ENCODE assay signal across 32 mouse cellular contexts in genomic region chr7:127886551-127886950, GRCm38 (mm10). TPM values are rescaled to one million over a fixed set of nuclear protein-coding genes. Genes with fewer than 3 reads are reported as not detected.
DNase-seq lines count a peak whose midpoint lies in the region; ATAC-seq and TF ChIP-seq lines count a peak whose summit lies in the region.
"Had no signal": no experiment of that assay in that cellular context is flagged by ENCODE, and none has a peak within 500 bp of the region (broad histone marks: within the 10 kb centered on the region; RNA-seq: fewer than 3 reads in every experiment).

No protein-coding gene starts in this region.

- H3K9ac ChIP-seq in hindbrain, embryonic 13.5 days: 0 out of 2 replicates have a peak overlapping the region, but pooled peaks have one; percentile 35
- H3K9ac ChIP-seq in hindbrain, embryonic 16.5 days (ENCODE audit: low read depth, low read length): no peak overlapping the region
- H3K9ac ChIP-seq in lung, embryonic 16.5 days (ENCODE audit: low read length): no peak overlapping the region
- no peak overlapping the region for H3K9ac ChIP-seq in lung, postnatal 0 days (replicated peaks; ENCODE audit: low read depth)
- no peak overlapping the region for H3K9ac ChIP-seq in embryonic facial prominence, embryonic 15.5 days
- H3K9ac ChIP-seq: heart, embryonic 12.5 days; limb, embryonic 15.5 days; liver, postnatal 0 days; midbrain, embryonic 15.5 days had no signal

- H3K4me2 ChIP-seq in hindbrain, embryonic 13.5 days: no peak overlapping the region
- H3K4me2 ChIP-seq in hindbrain, embryonic 16.5 days (ENCODE audit: low read length): no peak overlapping the region
- H3K4me2 ChIP-seq in lung, embryonic 16.5 days (ENCODE audit: low read depth, low read length): no peak overlapping the region
- no peak overlapping the region for H3K4me2 ChIP-seq in lung, postnatal 0 days (replicated peaks; ENCODE audit: low read depth, low read length)
- 0 out of 2 replicates have a peak overlapping the region, but pooled peaks have one; percentile 6 for H3K4me2 ChIP-seq in embryonic facial prominence, embryonic 15.5 days (replicated peaks)
- H3K4me2 ChIP-seq: heart, embryonic 12.5 days; limb, embryonic 15.5 days; midbrain, embryonic 15.5 days had no signal

- no peak for TF ChIP-seq CTCF in gastrocnemius, adult 2 months (IDR thresholded peaks at IDR 0.05)
- TF ChIP-seq CTCF in lung, postnatal 0 days (IDR thresholded peaks at IDR 0.05): no peak

- H3K36me3 ChIP-seq in hindbrain, embryonic 13.5 days: peaks cover 95% of the 10 kb centered on the region
- peaks cover 52% of the 10 kb centered on the region for H3K36me3 ChIP-seq in hindbrain, embryonic 16.5 days (ENCODE audit: control insufficient read depth, insufficient read depth, low read length)
- peaks cover 59% of the 10 kb centered on the region for H3K36me3 ChIP-seq in lung, embryonic 16.5 days (ENCODE audit: control insufficient read depth, insufficient read depth, low read length)
- peaks cover 34% of the 10 kb centered on the region; the same call in 1 of the 2 replicates for H3K36me3 ChIP-seq in lung, postnatal 0 days (ENCODE audit: insufficient read depth, low read length)
- peaks cover 84% of the 10 kb centered on the region for H3K36me3 ChIP-seq in embryonic facial prominence, embryonic 15.5 days

- TF ChIP-seq EP300 in lung, postnatal 0 days (IDR thresholded peaks at IDR 0.05): no peak

- peaks cover 36% of the 10 kb centered on the region for H3K4me1 ChIP-seq in hindbrain, embryonic 13.5 days (replicated peaks)
- H3K4me1 ChIP-seq in hindbrain, embryonic 16.5 days (ENCODE audit: control insufficient read depth, insufficient read depth, low read depth, low read length): peaks cover 8% of the 10 kb centered on the region
- H3K4me1 ChIP-seq in lung, embryonic 16.5 days (replicated peaks; ENCODE audit: control insufficient read depth, insufficient read depth, low read length): peaks cover 7% of the 10 kb centered on the region
- H3K4me1 ChIP-seq in lung, postnatal 0 days (ENCODE audit: insufficient read depth, low read depth, low read length): no peaks in the 10 kb centered on the region
- H3K4me1 ChIP-seq in embryonic facial prominence, embryonic 15.5 days: peaks cover 37% of the 10 kb centered on the region

- 94% methylated on average over 6 of the region's 6 CpGs for WGBS in hindbrain, embryonic 13.5 days
- 92% methylated on average over 6 of the region's 6 CpGs for WGBS in hindbrain, embryonic 16.5 days
- 88% methylated on average over 6 of the region's 6 CpGs for WGBS in lung, embryonic 16.5 days
- WGBS in lung, postnatal 0 days: 90% methylated on average over 6 of the region's 6 CpGs
- WGBS in embryonic facial prominence, embryonic 15.5 days: 87% methylated on average over 6 of the region's 6 CpGs

- no peak for ATAC-seq in hindbrain, embryonic 13.5 days (ENCODE audit: low FRiP score)
- ATAC-seq in hindbrain, embryonic 16.5 days: no peak
- ATAC-seq in lung, embryonic 16.5 days (ENCODE audit: low read depth): no peak
- no peak for ATAC-seq in lung, postnatal 0 days
- ATAC-seq in embryonic facial prominence, embryonic 15.5 days (ENCODE audit: insufficient number of reproducible peaks, low FRiP score, low TSS enrichment, low read depth): no peak
- ATAC-seq: forebrain, embryonic 16.5 days; liver, postnatal 0 days; midbrain, embryonic 15.5 days had no signal

- 0 out of 2 replicates have a peak overlapping the region, but pooled peaks have one; percentile 5 for H3K4me3 ChIP-seq in gastrocnemius, adult 2 months
- no peak overlapping the region for H3K4me3 ChIP-seq in hindbrain, embryonic 13.5 days
- no peak overlapping the region for H3K4me3 ChIP-seq in hindbrain, embryonic 16.5 days (ENCODE audit: low read length)
- H3K4me3 ChIP-seq in lung, embryonic 16.5 days (ENCODE audit: low read length): no peak overlapping the region
- no peak overlapping the region for H3K4me3 ChIP-seq in lung, postnatal 0 days (ENCODE audit: low read depth, low read length)
- no peak overlapping the region for H3K4me3 ChIP-seq in embryonic facial prominence, embryonic 15.5 days (replicated peaks)
- H3K4me3 ChIP-seq: heart, embryonic 12.5 days; hindbrain, embryonic 10.5 days; limb, embryonic 10.5 days; limb, embryonic 15.5 days; midbrain, embryonic 10.5 days; midbrain, embryonic 15.5 days had no signal

- H3K27me3 ChIP-seq in hindbrain, embryonic 13.5 days: no peaks in the 10 kb centered on the region
- no peaks in the 10 kb centered on the region for H3K27me3 ChIP-seq in hindbrain, embryonic 16.5 days (replicated peaks; ENCODE audit: control insufficient read depth, insufficient read depth, low read length)
- H3K27me3 ChIP-seq in lung, embryonic 16.5 days (ENCODE audit: control insufficient read depth, insufficient read depth, low read depth, low read length): no peaks in the 10 kb centered on the region
- no peaks in the 10 kb centered on the region for H3K27me3 ChIP-seq in lung, postnatal 0 days (replicated peaks; ENCODE audit: insufficient read depth, low read length)
- no peaks in the 10 kb centered on the region for H3K27me3 ChIP-seq in embryonic facial prominence, embryonic 15.5 days
- H3K27me3 ChIP-seq: heart, embryonic 12.5 days; limb, embryonic 15.5 days; midbrain, embryonic 15.5 days had no signal

- H3K9me3 ChIP-seq in hindbrain, embryonic 13.5 days: no peaks in the 10 kb centered on the region
- no peaks in the 10 kb centered on the region for H3K9me3 ChIP-seq in hindbrain, embryonic 16.5 days (ENCODE audit: control insufficient read depth, low read length)
- no peaks in the 10 kb centered on the region for H3K9me3 ChIP-seq in lung, embryonic 16.5 days (ENCODE audit: control insufficient read depth, low read length)
- no peaks in the 10 kb centered on the region for H3K9me3 ChIP-seq in lung, postnatal 0 days (ENCODE audit: low read length)
- no peaks in the 10 kb centered on the region for H3K9me3 ChIP-seq in embryonic facial prominence, embryonic 15.5 days (replicated peaks)
- H3K9me3 ChIP-seq: heart, embryonic 12.5 days; hindbrain, embryonic 10.5 days; limb, embryonic 10.5 days; limb, embryonic 15.5 days; midbrain, embryonic 10.5 days; midbrain, embryonic 15.5 days had no signal

- peak overlapping the region; percentile 81 for H3K27ac ChIP-seq in gastrocnemius, adult 2 months
- no peak overlapping the region for H3K27ac ChIP-seq in hindbrain, embryonic 13.5 days
- H3K27ac ChIP-seq in hindbrain, embryonic 16.5 days (ENCODE audit: low read depth, low read length): no peak overlapping the region
- 0 out of 2 replicates have a peak overlapping the region, but pooled peaks have one; percentile 20 for H3K27ac ChIP-seq in lung, embryonic 16.5 days (ENCODE audit: low read length)
- H3K27ac ChIP-seq in lung, postnatal 0 days (ENCODE audit: low read length): no peak overlapping the region
- peak overlapping the region; percentile 6; the same call in 1 of the 2 replicates for H3K27ac ChIP-seq in embryonic facial prominence, embryonic 15.5 days (replicated peaks)
- H3K27ac ChIP-seq: hindbrain, embryonic 10.5 days; limb, embryonic 10.5 days; limb, embryonic 15.5 days; macrophage; midbrain, embryonic 10.5 days; midbrain, embryonic 15.5 days had no signal

- intact Hi-C loops in gastrocnemius, adult 2 months (cut with DNase I): no loop called here
- intact Hi-C loops in gastrocnemius, postnatal 36 days (cut with DNase I): no loop called here

- DNase-seq in gastrocnemius, adult 2 months: no peak
- DNase-seq in gastrocnemius, postnatal 36 days: no peak
- DNase-seq in lung, postnatal 0 days (ENCODE audit: low spot score): no peak
- DNase-seq in right cerebral cortex, postnatal 25 days: no peak
- DNase-seq: liver, postnatal 0 days; spleen, adult 18-20 months; thymus, adult 18-20 months; thymus, postnatal 25 days had no signal

RNA-seq across cellular contexts. Expression of gene Prss53, which starts 4.2 kb away (rescaled TPM):
- 1 to 10 TPM; 1.2 to 2.0 TPM for total RNA-seq in gastrocnemius, adult 2 months (2021)
- total RNA-seq in gastrocnemius, postnatal 36 days (2021): 1 to 10 TPM; 1.5 to 1.7 TPM
- polyA plus RNA-seq in hindbrain, embryonic 13.5 days (2015; fragmentation: Nextera tagmentation; extraction: Ambion mirVana): 0.58 and 0.82 TPM in 2 replicates
- polyA plus RNA-seq in hindbrain, embryonic 16.5 days (2015; fragmentation: Nextera tagmentation; extraction: Ambion mirVana): 0.81 and 0.99 TPM in 2 replicates
- 1.1 and 2.0 TPM in 2 replicates for polyA plus RNA-seq in lung, embryonic 16.5 days (2015; fragmentation: Nextera tagmentation; extraction: Ambion mirVana)
- polyA plus RNA-seq in lung, postnatal 0 days (2015; fragmentation: Nextera tagmentation; extraction: Ambion mirVana): 0.56 and 0.76 TPM in 2 replicates
- 2.4 and 4.6 TPM in 2 replicates for polyA plus RNA-seq in embryonic facial prominence, embryonic 15.5 days (2015; fragmentation: Nextera tagmentation; extraction: Ambion mirVana)
- total RNA-seq: neutrophil, adult 5-6 weeks had no signal
- polyA plus RNA-seq: macrophage had no signal

RNA-seq across cellular contexts. Expression of gene Gm21974, which starts 8.7 kb away (rescaled TPM):
- not detected for total RNA-seq in gastrocnemius, adult 2 months (2021)
- not detected for total RNA-seq in gastrocnemius, postnatal 36 days (2021)
- polyA plus RNA-seq in hindbrain, embryonic 13.5 days (2015; fragmentation: Nextera tagmentation; extraction: Ambion mirVana): 0.61 TPM in 1 of 2 replicates, not detected in the other
- not detected in 2 replicates for polyA plus RNA-seq in hindbrain, embryonic 16.5 days (2015; fragmentation: Nextera tagmentation; extraction: Ambion mirVana)
- not detected in 2 replicates for polyA plus RNA-seq in lung, embryonic 16.5 days (2015; fragmentation: Nextera tagmentation; extraction: Ambion mirVana)
- polyA plus RNA-seq in lung, postnatal 0 days (2015; fragmentation: Nextera tagmentation; extraction: Ambion mirVana): not detected in 2 replicates
- polyA plus RNA-seq in embryonic facial prominence, embryonic 15.5 days (2015; fragmentation: Nextera tagmentation; extraction: Ambion mirVana): not detected in 2 replicates
- total RNA-seq: adrenal gland, postnatal 14 days; common myeloid progenitor, adult 5-6 weeks; gastrocnemius, adult 8-10 months; heart, postnatal 10 days; layer of hippocampus, adult 8-10 months; left cerebral cortex, postnatal 10 days; neutrophil, adult 5-6 weeks had no signal
- polyA plus RNA-seq: forebrain, embryonic 16.5 days; gonadal fat pad, adult 2 months; heart, embryonic 12.5 days; hindbrain, embryonic 10.5 days; kidney, adult 2 months; kidney, embryonic 16.5 days; limb, embryonic 10.5 days; limb, embryonic 15.5 days; liver, postnatal 0 days; macrophage; midbrain, embryonic 10.5 days; midbrain, embryonic 15.5 days; neural tube, embryonic 11.5 days; stomach, embryonic 16.5 days had no signal

RNA-seq across cellular contexts. Expression of gene Vkorc1, which starts 8.9 kb away (rescaled TPM):
- 10 to 100 TPM in 1 of 2 experiments, 1 to 10 TPM in 1; 9.2 to 12.6 TPM for total RNA-seq in gastrocnemius, adult 2 months (2021)
- 10 to 100 TPM; 10.6 to 12.2 TPM for total RNA-seq in gastrocnemius, postnatal 36 days (2021)
- polyA plus RNA-seq in hindbrain, embryonic 13.5 days (2015; fragmentation: Nextera tagmentation; extraction: Ambion mirVana): 67.6 and 71.1 TPM in 2 replicates
- polyA plus RNA-seq in hindbrain, embryonic 16.5 days (2015; fragmentation: Nextera tagmentation; extraction: Ambion mirVana): 70.5 and 75.2 TPM in 2 replicates
- 159 and 162 TPM in 2 replicates for polyA plus RNA-seq in lung, embryonic 16.5 days (2015; fragmentation: Nextera tagmentation; extraction: Ambion mirVana)
- polyA plus RNA-seq in lung, postnatal 0 days (2015; fragmentation: Nextera tagmentation; extraction: Ambion mirVana): 134 TPM in 2 replicates
- 234 and 262 TPM in 2 replicates for polyA plus RNA-seq in embryonic facial prominence, embryonic 15.5 days (2015; fragmentation: Nextera tagmentation; extraction: Ambion mirVana)

RNA-seq across cellular contexts. Expression of gene Zfp668, which starts 9.9 kb away (rescaled TPM):
- 1 to 10 TPM; 3.3 to 5.0 TPM for total RNA-seq in gastrocnemius, adult 2 months (2021)
- total RNA-seq in gastrocnemius, postnatal 36 days (2021): 1 to 10 TPM; 2.4 to 3.6 TPM
- polyA plus RNA-seq in hindbrain, embryonic 13.5 days (2015; fragmentation: Nextera tagmentation; extraction: Ambion mirVana): 37.9 and 39.3 TPM in 2 replicates
- polyA plus RNA-seq in hindbrain, embryonic 16.5 days (2015; fragmentation: Nextera tagmentation; extraction: Ambion mirVana): 29.5 and 35.1 TPM in 2 replicates
- polyA plus RNA-seq in lung, embryonic 16.5 days (2015; fragmentation: Nextera tagmentation; extraction: Ambion mirVana): 15.0 and 17.5 TPM in 2 replicates
- polyA plus RNA-seq in lung, postnatal 0 days (2015; fragmentation: Nextera tagmentation; extraction: Ambion mirVana): 9.4 and 10.0 TPM in 2 replicates
- 17.7 and 18.1 TPM in 2 replicates for polyA plus RNA-seq in embryonic facial prominence, embryonic 15.5 days (2015; fragmentation: Nextera tagmentation; extraction: Ambion mirVana)

RNA-seq across cellular contexts. Expression of gene Zfp646, which starts 10.5 kb away (rescaled TPM):
- 10 to 100 TPM; 11.8 to 15.4 TPM for total RNA-seq in gastrocnemius, adult 2 months (2021)
- 10 to 100 TPM; 10.4 to 12.7 TPM for total RNA-seq in gastrocnemius, postnatal 36 days (2021)
- polyA plus RNA-seq in hindbrain, embryonic 13.5 days (2015; fragmentation: Nextera tagmentation; extraction: Ambion mirVana): 11.0 TPM in 2 replicates
- 6.0 and 8.8 TPM in 2 replicates for polyA plus RNA-seq in hindbrain, embryonic 16.5 days (2015; fragmentation: Nextera tagmentation; extraction: Ambion mirVana)
- polyA plus RNA-seq in lung, embryonic 16.5 days (2015; fragmentation: Nextera tagmentation; extraction: Ambion mirVana): 11.2 and 11.3 TPM in 2 replicates
- 6.3 and 6.8 TPM in 2 replicates for polyA plus RNA-seq in lung, postnatal 0 days (2015; fragmentation: Nextera tagmentation; extraction: Ambion mirVana)
- polyA plus RNA-seq in embryonic facial prominence, embryonic 15.5 days (2015; fragmentation: Nextera tagmentation; extraction: Ambion mirVana): 9.7 and 10.9 TPM in 2 replicates

Comparison
In these comparisons a context has a peak if more than half of its experiments do, and no peak if none do; other contexts are left out.
1. H3K27ac ChIP-seq: peak in gastrocnemius, adult 2 months (single experiment), lung, embryonic 16.5 days (single experiment) and embryonic facial prominence, embryonic 15.5 days (single experiment); none in hindbrain, embryonic 13.5 days (single experiment), hindbrain, embryonic 16.5 days (single experiment) and lung, postnatal 0 days (single experiment).